Mouse (Mus musculus) heart, postnatal 4 days (tissue): ENCODE measurements around the gene Atf6b. TPM values are rescaled to one million over a fixed set of nuclear protein-coding genes. Genes with fewer than 3 reads are reported as not detected.

Source experiments
- DNase-seq: peaks from one replicate; pipeline ENCODE4 v3.0.0; 2021
- total RNA-seq, 2 experiments: library from RNA; stranded (reverse); gene quantifications; 2 replicates each; pipeline ENCODE4 v1.2.3; 2021

The Atf6b gene
- total RNA-seq, 2 experiments from 2014 or later, result 22.3 to 24.4 TPM

DNA sequence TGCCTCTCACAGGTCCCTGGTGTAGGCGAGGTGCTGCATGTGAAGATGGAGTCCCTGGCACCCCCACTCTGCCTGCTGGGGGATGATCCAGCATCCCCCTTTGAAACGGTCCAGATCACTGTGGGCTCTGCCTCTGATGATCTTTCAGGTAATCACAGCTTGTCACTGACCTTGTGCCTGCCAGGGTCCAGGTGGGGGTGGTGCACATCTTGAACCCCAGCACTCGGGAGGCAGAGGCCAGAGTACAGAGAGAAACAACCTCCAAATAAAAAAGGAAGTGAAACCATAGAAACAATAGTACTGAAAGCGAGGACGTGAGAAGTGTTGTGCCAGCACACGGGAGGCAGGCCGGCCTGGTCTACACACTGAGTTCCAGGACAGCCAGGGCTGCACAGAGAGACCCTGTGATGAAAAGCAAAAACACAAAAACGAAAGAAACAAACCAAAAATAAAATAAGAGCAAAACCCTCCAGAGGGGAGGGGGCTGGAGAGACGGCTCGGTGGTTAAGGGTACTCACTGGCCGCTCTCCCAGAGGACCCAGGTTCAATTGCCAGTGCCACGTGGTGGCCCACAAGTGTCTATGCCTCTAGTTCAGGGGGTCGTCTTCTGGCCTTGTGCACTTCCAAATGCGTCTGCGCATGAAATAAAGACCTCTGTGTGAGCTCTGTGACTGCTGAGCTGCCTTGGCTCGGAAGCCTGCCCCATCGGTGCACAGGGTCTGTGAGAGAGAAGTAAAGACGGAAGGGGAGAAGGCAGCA lies 2.3 kb downstream of the Atf6b start:
- DNase-seq, result no peak

DNA sequence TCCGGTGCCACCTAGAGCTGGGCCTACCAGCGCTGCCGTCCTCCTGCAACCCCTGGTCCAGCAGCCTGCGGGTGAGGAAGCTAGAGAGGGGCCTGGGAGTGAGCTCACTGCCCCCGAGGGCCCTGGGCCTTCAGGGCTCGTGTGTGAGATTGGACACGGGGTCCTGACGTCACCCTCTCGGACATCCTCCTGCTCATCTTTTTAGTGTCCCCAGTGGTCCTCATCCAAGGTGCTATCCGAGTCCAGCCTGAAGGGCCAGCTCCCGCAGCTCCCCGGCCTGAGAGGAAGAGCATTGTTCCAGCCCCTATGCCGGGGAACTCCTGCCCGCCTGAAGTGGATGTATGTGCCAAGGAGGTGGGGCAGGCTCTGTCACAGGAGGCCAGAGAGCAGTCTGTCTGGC lies 3.8 kb downstream of the Atf6b start:
- DNase-seq, result no peak

DNA sequence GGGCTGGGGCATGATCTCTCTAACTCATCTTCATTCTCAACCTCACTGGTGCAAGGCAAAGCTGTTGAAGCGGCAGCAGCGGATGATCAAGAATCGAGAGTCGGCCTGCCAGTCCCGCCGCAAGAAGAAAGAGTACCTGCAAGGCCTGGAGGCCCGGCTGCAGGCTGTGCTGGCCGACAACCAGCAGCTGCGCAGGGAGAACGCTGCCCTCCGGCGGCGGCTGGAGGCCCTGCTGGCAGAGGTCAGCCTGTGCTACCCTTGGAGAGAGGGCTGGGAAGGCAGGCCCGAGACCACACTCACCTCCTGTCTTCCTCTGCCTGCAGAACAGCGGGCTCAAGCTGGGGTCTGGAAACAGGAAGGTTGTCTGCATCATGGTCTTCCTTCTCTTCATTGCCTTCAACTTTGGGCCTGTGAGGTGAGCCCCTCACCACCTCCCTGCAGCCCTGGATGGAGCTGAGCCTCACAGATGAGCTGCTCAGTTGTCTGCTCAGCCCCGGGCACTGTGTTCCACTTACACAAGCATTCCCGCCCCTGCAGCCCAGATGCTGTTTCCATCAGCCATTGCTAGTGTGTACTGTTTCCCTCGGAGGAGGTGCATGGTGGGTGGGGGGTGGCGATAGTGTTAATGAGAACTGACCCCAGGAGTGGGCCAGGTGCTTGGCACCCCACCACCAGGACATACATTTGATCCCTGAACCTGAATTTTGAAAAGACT lies 4.7 kb downstream of the Atf6b start:
- peak; percentile 71 for DNase-seq

DNA sequence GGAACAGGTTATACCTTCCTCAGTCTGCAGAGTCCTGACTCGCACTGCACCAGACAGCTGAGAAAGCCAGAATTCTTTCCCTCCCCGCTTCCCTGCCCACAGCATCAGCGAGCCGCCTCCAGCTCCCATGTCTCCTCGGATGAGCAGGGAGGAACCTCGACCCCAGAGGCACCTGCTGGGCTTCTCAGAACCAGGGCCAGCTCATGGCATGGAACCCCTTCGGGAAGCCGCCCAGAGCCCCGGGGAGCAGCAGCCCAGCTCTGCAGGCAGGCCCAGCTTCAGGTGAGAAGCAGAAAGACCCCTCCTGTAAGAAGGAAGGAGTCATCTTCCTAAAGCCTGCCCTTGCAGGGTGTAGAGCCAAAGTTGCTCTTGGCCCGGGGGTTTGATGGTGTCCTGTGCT lies 5.6 kb downstream of the Atf6b start:
- no peak for DNase-seq

DNA sequence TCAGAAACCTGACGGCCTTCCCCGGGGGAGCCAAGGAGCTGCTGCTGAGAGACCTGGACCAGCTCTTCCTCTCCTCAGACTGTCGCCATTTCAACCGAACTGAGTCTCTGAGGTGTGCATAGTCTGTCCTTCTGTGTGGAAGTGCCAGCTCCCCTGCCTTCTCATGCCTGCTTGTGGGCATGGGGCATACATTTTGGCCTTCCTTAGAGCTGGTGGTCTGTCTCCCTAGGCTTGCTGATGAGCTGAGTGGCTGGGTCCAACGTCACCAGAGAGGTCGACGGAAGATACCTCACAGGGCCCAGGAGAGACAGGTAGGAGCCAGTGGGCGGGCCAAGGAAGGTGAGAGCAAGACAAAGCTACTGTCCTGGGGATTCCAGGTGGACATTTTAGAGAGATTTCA lies 6.0 kb downstream of the Atf6b start:
- no peak for DNase-seq

DNA sequence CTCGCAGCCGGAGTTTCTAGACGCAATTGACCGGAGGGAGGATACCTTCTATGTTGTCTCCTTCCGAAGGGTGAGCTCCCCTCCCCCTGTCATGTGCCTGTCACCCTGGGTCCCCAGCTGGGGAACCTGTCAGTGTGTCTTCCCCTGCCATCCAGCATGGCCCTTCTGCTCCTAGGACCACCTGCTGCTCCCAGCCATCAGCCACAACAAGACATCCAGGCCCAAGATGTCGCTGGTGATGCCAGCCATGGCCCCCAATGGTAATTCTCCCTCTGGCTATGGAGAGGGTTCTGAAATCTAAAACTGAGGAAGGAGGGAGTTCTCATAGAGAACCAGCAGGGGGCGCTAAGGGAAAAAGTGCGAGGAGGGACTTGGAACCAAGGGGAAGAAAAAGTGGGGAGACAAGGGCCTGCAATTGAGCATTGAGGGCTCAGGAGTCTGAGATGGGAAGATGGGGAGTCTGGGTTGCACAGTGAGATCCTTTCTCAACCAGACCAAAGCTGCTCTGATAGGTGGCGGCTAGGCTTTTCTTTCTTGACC lies 6.9 kb downstream of the Atf6b start:
- DNase-seq, result peak; percentile 80

DNA sequence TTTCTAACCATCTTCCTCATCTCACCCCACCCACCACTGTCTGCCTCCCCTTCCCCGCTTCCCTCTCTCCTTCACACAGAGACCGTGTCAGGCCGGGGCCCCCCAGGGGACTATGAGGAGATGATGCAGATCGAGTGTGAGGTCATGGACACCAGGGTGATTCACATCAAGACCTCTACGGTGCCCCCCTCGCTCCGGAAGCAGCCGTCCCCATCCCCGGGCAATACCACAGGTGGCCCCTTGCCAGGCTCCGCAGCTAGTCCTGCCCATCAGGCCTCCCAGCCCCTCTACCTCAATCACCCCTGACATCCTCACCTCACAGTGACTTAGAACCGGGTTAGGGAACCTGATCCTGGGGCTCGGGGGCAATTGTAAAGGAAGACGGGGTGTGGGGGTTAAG lies 7.4 kb downstream of the Atf6b start:
- peak; percentile 46 for DNase-seq

DNA sequence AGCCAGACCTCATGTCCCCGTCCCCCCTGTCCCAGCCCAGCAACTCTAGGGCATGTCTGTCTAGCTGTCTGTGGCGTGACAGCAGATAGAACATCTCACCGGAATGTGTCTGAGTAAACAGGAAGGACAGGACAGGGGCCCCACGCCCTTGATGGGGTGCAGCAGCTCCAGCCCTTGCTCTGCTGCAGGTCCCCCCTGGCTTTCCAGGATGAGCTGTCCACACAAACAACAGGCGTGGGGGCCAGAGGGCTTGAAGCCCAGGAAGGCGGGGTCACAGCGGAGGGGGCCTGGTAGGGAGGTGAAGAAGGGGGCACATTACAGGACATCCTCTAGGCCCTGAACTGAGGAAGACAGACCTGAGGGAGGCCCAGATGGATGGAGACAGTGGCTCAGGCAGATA lies 8.2 kb downstream of the Atf6b start:
- no peak for DNase-seq

DNA sequence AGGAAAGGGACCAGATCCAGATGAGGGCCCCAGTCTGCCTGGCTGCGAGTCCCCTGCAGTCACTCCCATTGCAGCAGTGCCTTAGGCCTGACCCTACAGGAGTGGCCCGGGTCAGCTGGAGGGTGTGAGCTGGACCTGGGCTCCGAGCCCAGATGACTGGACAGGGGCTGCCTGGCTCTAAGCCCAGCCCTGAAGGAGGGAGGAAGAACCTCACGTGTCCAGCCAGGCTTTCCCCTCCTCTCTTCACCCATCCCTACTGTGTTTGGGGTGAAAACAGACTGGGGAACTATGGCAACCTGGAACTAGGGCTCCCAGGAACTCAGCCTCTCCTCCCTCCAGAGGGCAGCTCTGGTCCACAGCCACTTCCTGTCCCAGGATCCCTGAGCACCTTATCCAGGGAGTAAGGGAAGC lies 8.6 kb downstream of the Atf6b start:
- DNase-seq, result peak; percentile 93

DNA sequence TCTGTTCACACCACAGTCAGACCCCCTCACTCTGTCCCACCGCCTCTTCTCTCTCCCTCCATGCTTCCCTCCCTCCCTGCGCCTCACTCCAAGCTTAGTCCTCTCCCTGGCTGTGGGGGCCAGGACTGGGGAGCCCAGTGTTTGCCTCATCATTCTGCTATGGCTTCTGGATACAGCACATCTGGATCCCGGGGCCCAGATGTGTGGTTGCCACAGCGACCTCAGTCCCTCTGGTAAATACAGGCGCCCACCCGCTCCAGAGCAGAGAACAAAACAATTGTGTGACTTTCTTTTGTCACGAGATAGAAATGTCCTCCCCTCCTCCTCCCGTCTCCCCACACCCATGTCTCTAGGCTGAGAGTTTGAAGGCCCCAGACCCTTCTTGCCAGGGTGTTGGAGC lies 9.7 kb downstream of the Atf6b start:
- peak; percentile 65 for DNase-seq

DNA sequence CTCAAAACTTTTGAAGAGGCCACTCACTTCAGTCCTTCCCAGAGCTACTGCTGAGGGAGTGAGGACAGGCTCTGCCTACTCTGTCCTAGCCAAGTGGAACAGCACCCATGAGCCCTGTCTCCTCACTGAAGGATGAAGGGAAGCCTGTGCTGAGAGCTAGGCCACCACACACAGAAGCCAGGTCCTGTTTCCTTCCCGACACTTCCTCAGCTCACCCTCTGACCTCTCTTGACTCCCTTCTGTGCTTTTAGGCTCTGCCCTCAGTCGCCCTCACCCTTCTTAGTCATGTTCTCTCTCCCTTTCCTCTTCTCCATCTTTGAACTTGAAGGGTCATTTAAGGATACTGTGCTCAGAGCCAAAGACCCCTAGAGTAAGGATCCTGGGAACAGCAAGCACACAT lies 10.3 kb downstream of the Atf6b start:
- no peak for DNase-seq

DNA sequence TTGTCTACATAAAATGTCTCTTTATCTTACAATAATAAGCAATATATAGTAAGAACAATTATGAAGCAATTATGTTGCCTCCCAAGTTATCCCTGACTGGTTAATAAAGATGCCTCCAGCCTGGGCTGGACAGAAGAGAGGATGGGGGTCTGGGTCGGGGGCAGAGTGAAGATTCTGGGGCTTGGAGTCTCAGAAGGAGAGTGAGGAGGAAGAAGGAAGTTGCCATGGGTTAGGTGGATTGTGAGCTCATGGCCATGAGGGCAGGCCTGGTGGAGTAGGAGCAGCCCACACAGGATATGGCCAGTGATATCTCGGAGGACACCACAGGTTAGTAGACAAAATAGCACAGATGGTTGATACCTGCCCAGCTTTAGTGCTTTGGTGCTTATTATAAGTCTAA lies 11.2 kb downstream of the Atf6b start:
- DNase-seq, result no peak

DNA sequence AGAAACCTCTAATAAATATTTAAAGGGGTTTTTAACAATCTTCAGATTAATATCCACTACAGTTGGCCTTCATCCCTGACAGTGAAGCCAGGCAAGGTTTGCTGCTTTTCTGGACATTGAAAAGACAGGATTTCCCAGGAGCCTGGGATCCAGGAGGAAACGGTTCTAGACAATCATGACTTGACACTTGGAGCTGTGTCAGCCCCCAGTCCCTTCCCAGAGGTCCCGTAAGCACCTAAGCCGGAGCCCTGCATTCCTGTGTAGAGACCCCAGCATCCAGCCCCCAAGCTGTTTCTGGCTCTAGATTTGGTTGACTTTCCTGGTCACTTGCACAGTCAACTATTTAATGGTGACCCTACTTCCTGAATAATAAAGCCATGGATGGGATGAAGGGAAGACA lies 11.6 kb downstream of the Atf6b start:
- no peak for DNase-seq

DNA sequence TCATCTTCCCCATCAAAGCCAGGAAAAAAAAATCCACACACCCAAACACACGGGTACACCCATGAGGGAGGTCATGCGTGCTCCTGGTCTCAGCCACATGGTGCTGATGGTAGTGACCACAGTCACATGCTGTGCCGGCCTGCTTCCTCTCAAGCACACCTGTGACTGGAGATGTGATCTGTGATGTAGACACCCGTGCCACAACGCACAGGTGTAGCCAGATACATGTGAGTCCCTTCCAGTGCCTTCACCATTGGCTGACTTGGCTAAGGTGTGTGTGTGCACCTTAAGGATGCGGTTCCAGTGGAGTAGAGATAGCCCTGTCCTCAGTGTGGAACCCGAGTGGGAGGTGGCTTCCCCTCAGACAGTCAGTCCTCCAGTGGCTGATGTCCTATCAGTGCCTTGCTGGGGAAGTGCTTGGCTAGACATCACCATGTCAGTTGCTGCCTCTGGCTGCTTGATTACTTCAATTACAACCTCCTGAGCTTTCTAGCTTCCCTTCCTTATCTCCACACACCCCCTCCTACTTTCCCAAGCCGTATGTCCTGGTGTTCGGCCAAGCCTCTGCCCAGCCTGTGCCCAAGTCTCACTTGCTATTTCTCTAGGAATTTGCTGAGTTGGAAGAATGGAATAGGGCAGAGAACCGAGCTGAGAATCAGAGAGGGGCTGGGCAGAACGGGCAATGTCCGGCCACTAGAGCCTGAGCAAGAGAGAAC lies 12.4 kb downstream of the Atf6b start:
- DNase-seq, result no peak

DNA sequence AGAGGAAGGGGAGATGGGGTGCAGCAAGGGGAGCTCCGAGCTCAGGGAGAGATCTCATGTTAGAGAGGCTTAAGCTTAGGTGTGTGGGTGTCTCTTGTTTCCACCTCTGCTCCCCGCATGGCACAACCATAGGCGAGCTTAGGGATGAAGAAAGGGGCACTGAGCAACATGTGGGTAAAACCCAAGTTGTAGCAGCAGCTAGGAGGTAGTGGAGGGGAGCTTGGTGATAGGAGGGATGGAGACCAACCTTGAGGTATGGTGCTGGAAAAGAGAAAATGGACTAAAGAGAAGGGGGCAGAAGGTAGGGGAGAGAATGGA lies 12.9 kb downstream of the Atf6b start:
- no peak for DNase-seq

DNA sequence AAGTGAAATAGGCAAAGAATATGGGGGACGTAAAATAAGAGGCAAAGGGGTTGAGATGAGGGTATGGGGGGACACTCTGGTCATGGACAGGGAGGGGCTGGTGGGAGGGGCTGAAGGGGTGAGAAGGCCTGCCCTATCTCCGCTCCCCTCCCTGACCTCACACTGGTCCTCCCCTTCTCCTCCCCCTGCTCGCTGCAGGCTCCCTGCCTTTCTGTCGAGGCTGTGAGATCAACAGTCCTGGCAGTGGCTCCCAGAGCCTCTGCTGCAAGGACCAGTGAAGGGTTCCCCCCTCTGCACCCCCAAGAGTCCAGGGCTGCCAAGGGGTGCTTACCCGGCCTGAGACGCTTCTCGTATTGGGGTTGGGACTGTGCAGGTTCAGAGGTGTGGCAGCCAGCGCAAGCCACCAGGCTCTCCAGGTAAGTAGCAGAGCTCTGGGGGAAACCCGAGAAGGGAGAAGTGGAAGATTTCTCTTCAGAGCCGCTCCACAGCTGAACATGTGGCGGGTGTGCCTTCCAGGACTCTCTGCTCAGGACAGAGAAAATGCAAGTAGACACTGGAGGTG lies 13.4 kb downstream of the Atf6b start:
- peak; percentile 47 for DNase-seq

DNA sequence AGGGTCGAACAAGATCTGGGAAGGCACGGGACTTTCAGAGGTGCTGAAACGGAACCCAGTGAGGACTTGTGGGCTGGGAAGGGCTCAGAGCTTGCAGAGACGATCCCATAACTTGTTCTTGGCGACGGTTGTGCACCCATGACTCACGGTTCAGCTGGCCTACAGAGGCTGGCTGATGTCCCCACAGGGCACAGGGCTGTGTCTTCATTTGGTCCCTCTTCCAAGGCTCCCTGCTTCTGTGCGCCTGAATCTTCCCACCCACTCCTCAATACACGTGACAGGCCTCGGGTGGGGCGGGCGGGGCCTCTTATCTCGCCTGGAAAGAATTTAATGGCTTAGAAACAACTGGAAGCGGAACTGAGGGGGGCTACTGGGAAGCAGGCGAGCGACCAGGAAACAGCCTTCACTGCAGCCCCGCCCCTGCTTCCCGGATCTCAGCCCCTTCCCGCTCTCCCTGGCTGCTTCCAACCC lies 14.2 kb downstream of the Atf6b start:
- DNase-seq, result peak; percentile 71

DNA sequence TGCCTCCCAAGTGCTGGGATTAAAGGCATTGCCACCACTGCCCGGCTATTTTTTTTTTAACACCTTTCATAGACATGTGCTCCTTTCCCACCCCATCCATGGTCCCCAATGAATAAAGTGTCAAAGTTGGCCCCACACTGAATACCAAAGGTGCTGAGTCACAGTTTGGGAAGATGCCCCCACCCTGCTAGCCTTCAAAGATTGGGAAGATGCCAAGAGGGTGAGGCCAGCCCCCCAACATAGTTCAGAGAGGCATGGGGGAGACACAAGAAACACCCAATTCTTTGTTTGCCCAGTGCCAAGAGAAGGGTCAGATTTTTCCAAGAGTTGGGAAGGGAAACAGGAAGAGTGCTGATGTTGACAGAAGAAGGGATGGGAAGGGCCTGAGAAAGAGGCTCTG lies 15.5 kb downstream of the Atf6b start:
- no peak for DNase-seq

DNA sequence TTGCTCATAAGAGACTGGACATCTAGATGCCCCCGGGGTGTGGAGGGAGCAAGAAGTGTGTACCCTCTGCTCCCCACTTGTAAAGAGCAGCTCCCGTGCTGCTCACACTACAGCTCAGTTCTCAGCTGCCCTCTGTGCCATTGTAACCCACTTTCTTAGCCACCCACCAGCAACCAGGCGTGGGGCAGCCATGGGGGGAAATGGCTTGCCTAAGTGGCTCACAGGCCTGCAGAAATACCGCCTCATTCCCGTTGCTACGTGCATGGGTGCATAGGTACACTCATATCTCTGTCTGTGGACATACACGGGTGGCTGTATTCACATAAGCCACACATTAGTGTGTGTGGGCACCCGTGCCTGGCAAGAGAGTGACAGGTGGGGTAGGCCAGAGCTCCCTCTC lies 16.0 kb downstream of the Atf6b start:
- DNase-seq, result no peak

DNA sequence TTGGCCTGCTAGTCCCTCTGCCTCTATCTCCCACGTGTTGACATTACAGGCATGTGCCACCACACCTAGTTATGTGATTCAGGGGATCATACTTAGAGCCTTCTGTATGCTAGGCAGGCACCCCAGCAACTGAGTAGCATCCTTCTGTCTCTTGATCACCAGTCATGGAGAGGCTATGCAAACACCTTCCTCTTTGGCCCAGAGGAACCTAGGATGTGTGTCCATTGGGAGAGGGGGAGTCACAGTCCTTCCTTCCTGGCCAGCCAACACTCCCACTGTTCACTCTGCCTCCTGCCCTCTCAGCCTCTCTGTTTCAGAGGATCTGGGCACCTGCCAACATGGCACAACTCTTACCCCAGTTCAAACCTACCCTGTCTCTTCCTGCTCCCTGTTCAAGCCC lies 16.6 kb downstream of the Atf6b start:
- no peak for DNase-seq

DNA sequence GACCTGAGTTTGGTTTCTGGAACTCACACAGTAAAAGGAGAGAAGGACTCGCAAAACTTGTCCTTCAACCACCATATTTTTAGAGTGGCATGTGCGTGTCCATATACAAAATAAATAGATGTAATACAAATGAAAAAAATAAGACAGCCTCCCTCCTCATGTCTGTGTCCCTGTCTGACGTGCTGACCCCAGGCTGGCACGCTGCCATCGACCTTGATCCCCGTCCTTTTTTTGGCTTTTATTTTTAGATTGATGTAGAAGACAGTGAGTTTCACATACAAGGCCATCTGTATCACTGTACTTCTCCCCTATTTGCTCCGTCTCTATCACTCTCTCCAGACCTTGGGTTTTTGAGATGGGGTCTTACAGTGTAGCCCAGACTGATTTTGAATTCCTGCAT lies 17.5 kb downstream of the Atf6b start:
- no peak for DNase-seq

DNA sequence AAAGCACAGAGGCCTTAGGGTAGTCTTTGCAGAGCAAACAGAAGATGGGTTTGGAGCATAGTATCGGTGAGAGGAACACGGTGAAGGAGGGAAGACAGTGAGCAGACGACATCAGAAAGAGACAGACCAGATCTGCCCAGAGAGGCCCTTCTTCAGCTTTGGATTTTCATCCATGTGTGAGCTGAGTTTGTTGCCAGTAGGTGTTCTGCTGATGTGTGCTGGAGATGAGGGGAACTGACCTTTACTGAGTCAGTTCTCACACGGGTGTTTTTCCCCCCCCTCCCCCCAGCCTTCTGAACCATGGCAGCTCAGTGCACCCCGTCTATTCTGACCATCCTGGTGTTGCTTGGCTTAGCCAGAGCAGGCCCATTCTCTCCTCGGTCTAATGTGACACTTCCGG lies 23.3 kb downstream of the Atf6b start, which contains the start of gene Tnxb:
Gene Tnxb, plus strand, starts transcription at position 301 of the 400 bp plus-strand sequence.
- no peak for DNase-seq
